Mouse (Mus musculus) induced T-regulatory cell, adult 2 months (primary cell): ENCODE data around the gene Slc6a6.

ENCODE experiments used
- DNase-seq: peaks from one replicate; pipeline ENCODE4 v3.0.0-alpha.2; 2012; ENCODE audit warnings: low read depth

Gene Slc6a6

DNA sequence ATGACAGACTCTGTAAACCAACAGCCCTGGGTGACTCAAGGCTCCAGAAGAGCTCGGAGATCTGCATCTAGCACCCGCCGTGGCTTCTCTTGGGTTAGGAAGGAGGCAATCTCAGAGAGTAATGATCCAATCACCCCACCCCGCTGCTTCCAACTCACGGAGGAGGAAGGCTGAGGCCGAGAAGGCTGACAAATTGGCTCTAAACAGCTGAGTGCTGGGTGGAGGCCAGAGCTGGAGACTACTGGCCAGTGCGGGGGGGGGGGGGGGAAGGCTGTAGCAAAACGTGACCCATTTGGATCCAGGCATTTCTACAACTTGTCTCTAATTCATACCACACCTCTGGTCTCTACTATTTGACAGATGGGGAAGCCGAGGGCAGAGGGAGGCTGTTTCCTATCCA, 95.4 kb downstream of the Slc6a6 start:
- no peak for DNase-seq

DNA sequence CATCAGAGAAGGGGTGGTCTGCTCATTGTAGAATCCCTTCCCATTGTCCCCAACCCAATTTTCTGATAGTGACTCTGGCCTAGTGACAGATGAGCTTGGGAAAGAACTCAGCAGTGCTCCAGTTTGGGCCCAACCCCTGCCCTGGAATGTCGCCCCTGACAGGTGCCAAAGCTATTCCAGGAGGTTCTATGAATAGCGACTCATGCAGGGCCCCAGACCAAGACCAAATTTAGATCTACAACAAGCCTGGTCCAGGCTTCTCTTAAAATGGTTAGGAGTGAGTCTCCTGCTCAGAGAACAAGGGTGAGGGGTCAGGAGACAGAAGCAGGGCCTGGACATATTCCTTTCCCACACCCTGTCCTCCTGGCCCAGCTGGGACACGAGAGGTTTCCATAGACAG, 101.2 kb downstream of the Slc6a6 start:
- DNase-seq = no peak

DNA sequence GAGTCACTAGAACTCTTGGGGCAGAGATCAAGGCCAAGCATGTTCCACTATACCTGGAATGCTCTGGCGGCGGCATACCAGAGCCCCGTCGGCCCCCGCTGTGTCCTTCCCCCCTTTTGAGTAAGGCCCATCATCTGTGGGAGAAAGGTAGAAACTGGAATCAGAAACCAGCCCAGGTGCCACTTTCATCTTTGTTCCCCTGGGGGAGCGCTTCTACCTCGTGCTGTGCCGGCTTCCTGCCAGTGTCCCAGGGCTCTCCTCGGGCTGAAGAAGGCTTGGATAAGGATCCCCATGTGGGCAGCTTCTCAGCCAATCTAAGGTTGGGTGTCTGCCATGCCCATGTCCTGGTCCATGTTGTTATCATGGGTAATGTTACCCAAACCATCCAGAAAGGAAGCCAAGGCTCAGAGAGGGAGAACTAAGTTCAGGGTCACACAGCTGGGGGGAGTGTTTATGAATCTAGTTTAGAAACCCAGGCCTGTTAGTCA, 104.5 kb downstream of the Slc6a6 start:
- DNase-seq = no peak

GRCm38 (mm10) chr6:91795640-91796039, 111.8 kb downstream of the Slc6a6 start:
- DNase-seq = no peak

DNA sequence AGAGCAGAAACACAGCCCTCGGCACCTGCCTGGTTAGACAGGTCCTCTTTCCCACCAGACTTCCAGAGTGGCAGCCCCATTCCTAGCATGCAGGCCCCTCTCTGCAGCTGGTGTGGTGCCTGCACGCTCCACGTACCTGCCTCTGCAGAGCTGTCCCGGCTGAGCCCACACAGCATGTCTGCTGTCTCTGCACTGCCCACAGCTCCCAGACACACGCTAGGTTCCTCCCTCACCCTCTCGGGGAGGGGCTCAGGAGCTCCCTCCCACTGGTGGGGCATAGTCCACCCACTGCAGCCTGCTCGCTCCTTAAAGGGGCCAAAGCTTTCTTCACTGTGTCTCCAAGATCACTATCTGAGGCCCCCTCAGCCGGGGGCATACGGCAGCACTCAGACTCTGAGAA, 112.2 kb downstream of the Slc6a6 start:
- DNase-seq = no peak

GRCm38 (mm10) chr6:91796736-91797135, 112.9 kb downstream of the Slc6a6 start:
- no peak for DNase-seq

DNA sequence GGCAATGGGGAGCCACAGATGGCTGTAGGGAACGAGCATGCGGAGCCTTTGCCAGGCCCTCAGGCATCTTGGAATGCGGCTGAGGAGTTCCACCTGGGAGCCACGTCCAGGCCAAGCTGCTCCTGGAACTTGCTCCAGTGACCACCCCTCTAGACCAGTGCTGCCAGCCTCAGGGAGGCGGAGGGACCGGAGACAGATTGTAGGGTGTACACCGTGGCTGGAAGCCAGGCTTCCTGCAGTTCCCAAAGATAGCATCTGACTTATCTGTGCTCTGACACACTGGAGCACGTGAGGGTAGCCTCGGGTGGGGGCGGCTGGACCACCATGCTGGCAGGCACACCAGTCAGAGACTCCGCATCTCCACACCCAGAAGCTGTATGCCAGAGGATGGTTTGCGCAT, 114.6 kb downstream of the Slc6a6 start:
- no peak for DNase-seq

GRCm38 (mm10) chr6:91804177-91804576, 120.3 kb downstream of the Slc6a6 start:
- no peak for DNase-seq

GRCm38 (mm10) chr6:91807169-91807568, 123.3 kb downstream of the Slc6a6 start:
- DNase-seq = no peak

- DNase-seq = no peak
Observed at GRCm38 (mm10) chr6:91808022-91808421, 124.2 kb downstream of the Slc6a6 start.
